Mouse (Mus musculus) heart, postnatal 0 days (tissue): ENCODE results near the gene Nkiras2.
A peak's percentile ranks its signal among the peaks of the same experiment; 100 is the strongest.

Experiments
- CTCF ChIP-seq: IDR thresholded peaks from 2 replicates; pipeline ENCODE4 v1.5.1; 2016; ENCODE audit warnings: antibody characterized with exemption, control low read depth, low read depth
- EP300 ChIP-seq: IDR thresholded peaks from 2 replicates; pipeline ENCODE4 v1.6.1; 2016; ENCODE audit warnings: antibody characterized with exemption, low read depth

DNA sequence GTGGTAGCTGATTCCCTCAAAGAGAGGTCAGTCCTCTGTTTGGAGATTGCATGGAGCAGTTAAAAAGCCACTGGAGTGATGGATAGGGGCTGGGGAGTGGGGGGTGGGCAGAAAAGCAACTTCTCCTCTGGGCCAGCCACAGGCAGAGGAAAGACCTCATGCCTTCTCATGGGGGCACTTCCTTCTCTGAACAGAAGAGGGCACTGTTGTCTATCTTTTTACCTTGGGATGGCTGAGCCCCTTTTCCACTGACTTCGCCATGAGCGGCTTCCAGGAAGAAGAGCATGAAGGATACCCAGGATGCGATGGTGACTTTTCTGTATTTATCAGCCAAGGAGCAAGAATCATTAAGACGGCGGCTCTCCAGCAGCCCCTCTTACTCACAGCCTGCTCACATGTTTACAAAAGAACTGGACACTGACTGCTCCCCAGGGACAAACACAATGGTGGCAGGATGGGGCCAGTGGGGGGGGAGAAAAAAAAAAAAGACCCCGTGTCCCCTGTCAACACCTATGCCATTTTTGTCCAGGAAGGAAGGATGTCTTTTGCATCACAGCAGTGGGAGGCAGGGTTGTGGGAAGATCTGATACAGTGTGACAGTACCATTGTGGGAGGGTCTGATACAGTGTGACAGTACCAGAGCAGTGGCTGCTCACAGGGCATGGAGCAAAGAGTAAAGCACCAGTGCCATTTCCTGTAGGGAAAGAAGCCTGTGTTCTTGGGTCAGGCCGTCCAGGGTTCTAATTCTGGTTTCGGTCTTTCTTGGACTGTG, 48.4 kb upstream of the Nkiras2 start:
- TF ChIP-seq CTCF (peak; percentile 83), EP300 (no peak)
